Mouse (Mus musculus) A20 (cell line): Measurements from ENCODE around the gene Plek2.
"Not testable (repeated sequence)": the region's sequence is repeated elsewhere in the genome, so short reads cannot be mapped to it uniquely, and the experiment has no call there.

ENCODE experiments used
- DNase-seq: peaks from one replicate; pipeline ENCODE4 v3.0.0-alpha.2; 2011; ENCODE audit warnings: low read depth, low spot score

Gene Plek2

DNA sequence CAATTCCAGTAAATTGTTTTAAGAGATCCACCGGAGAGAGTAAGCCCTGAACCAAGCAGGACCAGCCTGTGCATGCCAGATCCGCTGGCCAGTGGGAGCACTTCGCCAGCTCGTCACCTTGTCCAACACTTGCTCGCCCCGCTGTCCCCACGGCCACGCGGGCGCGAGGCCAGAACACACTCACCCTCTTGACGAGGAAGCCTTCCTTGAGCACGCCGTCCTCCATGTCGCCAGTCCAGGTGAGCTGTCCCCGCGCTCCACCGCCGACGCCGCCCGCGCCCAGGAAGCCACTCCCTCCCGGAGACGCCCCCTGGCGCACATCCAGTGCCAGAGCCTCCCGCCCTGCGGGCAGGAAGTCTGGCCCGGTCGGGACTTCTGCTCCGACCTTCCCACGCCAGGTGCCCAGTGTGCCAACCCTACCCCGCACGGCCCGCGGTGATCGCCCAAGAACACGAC lies at the start of gene Plek2:
Gene Plek2, minus strand, starts transcription at position 258 of the 456 bp plus-strand sequence.
- peak; percentile 71 for DNase-seq

DNA sequence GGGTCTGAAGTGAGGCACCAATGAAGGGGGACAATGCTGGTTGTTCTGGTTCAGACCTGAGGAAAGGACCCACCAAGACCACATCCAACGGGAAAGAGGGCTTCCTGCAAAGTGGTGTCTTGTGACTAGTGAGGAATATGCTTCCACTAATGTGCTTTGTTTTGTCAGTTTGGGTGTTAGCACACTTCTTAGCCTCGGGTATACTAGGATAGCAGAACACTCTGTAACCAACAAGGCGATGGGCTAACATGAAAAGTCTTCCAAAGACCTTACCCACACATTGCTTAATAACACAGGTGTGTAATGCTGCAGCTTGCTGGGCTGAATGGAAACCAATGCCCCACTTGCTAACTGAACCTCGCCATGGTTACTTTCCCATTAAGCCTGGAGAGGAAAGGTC lies 49.6 kb upstream of the Plek2 start:
- DNase-seq: no peak

DNA sequence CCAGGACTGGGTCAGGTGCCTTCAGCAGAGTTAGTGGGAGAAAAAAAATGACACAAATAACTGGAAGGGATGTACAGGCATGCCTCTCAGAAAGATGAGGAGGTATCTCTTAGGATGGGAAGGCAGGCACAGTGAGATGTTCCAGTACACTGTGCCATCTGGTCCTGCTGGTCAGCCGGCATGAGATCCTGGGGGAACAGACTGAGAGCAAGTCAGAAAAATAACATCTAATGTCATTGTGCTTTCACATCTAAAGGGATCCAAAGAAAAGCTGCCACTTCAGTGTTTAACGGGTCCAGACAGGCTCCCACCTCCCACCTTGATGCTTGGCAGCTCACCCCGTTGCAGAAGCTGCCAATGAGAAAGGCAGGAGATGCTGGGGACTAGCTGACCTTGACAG lies 45.7 kb upstream of the Plek2 start:
- DNase-seq: no peak

DNA sequence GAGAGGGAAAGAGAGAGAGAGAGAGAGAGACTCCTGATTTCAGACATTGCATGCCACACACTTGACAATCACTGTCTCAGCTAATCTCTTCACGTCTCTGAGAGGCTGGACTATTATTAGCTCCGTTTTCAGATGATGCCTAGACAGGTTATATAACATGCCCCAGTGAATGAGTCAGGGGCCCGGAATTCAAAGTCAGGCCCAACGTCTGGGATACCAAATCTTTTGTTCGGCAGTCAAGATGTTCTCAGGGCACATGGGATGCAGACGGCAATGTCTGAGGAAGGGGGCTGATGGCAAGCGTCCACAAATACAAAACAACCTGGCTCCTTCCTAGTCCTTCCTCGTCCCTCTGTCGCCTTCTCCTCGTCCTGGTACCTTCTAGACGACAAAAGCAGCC lies 45.3 kb upstream of the Plek2 start:
- no peak for DNase-seq

DNA sequence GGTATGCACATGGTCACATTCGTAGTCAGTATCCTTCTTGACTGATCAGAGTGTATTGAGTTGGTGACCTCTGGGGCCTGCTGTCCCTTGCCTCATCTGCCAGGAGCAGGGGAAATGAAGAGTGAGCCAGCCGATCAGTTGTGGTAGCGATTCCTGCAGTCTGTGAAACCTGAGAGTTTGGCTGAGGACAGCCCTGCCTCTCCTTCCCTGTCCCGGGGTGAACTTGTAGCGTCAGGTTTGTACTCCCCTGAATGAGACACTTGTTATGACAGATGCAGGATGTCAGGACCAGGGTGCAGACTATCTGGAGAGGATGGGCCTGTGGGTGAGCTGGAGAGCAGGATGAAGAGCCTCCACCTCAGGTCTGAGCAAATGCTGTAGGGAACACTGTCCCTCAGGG lies 40.9 kb upstream of the Plek2 start:
- DNase-seq: no peak

DNA sequence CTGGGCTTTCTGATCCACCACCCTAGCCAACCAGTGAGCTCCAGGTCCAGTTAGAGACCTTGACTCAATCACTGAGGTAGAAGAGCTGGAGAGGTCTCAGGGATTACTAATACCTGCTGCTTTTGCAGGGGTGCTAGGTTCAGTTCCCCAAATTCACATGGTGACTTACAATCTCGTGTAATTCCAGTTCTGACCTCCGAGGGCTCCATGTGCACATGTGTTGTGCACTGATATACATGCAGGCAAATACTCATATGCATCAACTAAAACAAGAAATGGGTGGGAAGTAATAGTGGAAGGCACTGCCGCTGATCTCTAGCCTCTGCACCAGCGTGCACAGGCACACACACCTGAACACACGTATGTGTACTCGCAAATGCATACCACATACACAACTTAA lies 40.4 kb upstream of the Plek2 start:
- DNase-seq: peak; percentile 68

DNA sequence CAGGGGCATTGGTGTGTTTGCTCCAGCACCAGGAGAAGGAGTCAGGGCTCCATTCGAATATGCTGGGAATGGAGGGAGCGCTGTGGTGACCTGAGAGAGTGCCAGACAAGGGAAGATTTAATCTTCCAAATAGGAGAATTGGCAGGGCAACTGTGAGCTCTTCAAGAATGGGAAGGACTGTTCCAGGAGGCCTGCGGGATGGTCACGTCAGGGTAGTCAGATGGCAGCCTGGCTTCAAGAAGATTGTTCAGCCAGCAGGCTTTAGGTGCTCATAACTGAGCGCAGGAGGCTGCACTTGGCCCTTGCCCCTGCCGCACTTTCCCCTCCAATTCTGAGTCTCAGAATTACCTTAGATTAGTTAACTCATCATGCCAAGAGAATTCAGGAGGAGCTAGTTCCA lies 36.2 kb upstream of the Plek2 start:
- DNase-seq: no peak

DNA sequence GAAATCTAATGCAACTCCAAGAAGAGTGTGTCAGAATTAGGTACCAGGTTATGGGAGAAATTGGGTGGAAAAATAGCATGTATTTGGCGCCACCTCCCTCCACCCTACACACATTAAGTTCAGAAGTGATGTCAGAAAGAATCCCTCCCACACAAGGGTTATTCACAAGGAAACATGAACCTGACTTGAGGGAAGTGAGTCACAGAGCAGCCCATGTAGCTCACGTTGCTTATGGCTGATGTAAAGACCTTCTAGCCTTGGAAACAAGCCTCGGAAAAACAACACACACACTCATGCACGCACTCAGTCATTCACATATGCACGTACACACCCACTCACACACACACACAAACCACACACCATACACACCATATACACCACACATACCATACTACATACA lies 33.3 kb upstream of the Plek2 start:
- DNase-seq: no peak

DNA sequence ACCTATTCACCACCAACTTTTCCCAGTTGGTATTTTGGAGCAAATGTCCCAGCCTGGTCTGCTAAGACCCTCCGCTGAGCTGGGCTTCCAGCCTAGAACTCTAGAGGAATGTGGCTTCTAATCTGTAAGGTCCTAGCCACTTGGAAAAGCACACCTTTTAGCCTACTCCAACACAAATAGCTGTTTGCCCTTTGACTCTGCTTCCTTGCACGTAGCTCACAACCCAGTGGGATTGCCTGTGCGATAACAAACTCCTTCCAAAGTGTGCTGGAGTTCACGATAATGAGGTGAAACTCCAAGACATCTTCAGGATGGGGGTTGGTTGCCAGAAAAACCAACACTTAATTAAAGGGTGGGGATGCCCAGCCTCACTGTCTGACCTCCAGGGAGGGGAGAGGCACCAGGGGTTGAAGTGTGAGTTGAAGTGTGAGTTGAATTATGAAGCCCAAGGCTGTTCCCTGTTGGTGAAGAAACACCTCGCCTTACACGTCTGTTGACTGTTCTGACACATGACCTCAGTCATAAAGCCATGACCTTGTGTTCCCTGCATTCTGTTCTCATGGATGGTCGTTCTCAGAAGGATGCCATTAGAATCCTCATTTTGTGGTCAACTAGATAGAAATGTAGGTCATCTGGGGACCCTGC lies 32.8 kb upstream of the Plek2 start:
- DNase-seq: no peak

DNA sequence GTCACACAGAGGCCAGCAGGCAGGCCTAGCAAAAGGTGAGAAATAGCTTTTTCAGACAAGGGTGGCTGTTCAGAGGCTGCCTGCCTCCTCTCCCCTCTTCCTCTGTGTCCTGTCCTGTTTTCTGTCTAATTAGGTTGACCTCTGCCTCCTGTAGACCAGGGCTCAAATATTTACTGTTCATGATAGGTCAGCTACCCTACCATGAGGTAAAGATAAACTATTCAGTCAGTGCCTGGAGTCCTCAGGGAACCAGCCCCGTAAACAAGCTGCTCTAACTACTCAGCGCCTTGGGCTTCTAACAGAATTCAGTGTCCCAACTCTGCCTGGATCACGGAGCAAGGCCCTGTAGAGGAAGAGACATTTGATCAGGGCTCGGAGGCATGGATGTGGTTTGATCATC lies 29.7 kb upstream of the Plek2 start:
- DNase-seq: no peak

DNA sequence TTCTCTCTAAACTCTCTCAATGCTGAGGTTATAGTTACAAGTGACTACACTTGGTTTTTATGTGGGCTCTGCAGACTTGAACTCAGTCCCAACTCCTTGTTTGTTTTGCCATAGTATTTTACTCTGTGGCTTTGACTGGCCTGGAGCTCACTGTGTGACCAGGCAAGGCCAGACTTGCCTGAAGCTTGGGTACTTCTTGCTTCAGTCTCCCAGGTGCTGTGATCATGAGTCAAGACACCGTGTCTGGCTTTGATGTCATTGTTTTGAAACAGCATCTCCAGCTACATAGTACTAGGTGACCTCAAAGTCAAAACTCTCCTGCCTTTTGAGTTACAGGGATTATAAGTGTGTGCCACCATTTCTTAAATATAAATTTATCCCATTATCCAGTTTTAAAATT lies 23.1 kb upstream of the Plek2 start:
- no peak for DNase-seq

DNA sequence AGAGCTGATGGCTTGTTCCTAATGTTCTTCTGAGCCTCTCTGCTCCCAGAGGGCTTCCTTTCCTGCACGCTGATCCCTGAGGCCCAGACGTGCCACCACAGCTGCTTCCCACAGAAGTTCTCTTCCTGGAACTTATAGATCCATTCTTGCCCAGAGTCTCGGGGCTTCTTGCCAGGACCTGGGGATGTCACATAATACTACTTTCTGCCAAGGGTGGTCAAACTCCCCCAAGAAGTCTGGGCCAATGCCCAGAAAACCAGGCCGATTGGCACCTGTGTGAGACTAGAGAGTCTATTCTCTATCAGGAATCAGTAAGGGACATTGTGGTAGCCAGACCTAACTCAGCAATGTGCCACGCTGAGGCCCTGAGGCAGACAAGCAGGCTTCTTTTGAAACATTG lies 20.5 kb upstream of the Plek2 start:
- DNase-seq: no peak

DNA sequence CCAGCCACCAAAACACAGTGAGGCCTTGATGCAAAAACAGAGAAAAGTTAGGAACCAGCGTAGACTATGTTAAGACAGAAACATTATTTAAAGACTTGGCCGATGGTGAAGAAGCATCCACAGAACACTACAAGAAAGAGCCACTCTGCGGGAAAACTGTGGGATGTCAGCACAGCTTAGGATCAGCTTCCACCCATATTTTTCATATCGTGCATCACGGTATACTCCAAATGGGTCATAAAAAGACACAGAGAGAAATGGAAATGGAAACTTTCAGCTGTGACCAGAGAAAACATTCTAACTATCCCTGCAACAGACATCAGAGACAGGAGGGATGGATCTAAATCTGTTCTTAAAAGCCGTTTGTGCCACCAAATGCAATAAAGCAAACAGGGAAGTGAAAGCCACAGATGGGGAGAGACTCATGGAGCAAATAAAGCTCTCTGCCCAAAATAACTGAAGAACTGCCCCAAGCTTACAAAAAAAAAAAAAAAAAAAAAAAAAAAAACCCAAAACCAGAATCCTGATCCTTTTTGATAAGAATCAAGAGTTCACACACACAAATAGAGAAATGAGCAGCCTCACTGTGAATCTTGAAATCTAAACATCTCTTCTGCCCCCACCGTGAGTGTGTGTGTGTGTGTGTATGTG lies 16.9 kb upstream of the Plek2 start:
- DNase-seq: peak; percentile 88

DNA sequence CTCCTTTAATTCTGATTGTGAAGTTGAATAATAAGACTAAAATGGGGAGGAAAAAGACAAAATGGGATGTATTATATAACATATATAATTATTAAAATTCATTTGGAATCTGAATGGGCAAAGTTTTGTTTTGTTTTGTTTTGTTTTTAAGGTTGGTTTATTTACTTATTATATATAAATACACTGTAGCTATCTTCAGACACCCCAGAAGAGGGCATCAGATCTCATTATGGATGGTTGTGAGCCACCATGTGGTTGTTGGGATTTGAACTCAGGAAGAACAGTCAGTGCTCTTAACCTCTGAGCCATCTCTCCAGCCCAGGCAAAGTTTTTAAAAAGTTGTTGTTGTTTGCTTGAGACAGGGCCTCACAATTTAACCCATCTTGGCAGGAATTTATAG lies 16.2 kb upstream of the Plek2 start:
- not testable (repeated sequence) for DNase-seq

DNA sequence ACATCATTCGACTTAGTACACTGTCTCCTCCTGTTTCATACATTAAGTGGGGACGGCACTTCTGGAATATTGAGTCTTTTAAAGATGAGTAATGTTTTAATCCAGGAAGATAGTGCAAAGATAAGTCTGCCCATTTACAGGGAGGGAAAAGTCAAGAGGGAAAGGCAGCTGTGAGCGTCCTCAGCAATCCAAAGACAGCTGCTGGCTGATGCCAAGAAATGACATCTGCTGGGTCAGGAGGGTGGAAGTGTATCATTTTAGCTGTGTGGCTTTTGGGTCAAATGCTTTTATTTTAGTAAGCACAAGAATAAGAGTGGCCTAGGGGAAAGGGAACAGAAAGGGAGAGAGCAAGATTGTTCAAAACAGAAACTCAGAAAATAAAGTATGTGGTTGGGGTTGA lies 15.3 kb upstream of the Plek2 start:
- DNase-seq: peak; percentile 59

DNA sequence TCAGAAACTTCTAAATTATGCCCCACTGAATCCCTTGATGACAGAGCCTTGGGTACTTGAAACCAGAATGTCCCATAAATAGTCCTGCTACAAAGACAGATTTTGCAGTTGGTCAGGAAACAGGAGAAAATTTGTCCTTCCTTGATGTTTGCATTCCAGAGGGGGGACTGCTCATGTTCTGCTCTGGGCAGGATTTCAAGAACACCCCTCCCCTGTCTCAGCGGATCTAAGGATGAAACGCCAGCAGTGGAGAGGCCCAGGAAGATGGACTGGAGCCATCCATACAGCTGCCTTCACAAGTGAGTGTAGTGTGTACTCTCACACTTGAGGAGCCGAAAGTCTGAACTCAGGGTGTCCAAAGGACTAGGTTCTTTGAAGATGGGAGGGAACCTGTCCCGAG lies 14.7 kb upstream of the Plek2 start:
- DNase-seq: peak; percentile 21

DNA sequence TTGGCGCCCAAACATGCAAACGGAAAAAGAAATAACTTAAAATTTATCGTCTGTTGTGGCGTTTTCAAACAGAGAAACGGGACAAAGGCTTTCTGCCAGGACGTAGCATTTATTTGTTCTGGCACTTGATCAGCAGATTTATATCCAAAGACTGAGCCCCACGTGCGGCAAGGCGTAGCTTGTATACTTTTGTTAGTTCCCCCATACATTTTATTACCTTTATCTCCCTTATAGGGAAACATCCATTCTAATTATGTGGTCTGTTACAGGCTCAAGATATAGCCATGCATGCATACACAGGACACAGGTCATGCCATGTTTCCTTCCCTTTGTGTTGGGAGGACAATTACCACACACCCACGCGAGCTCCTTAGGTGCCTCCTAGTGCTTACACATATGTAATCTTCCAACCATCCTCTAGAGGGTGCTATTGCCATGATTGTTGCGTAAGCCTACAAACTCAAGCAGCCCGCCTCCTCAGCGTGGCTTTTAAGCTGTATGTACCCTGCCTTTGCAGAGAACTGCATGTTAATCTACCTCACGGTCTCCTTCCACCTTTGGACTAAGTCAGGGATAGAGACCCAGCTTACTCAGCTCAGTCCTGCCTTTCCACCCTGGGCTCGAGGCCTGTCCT lies 12.4 kb upstream of the Plek2 start:
- DNase-seq: peak; percentile 86

DNA sequence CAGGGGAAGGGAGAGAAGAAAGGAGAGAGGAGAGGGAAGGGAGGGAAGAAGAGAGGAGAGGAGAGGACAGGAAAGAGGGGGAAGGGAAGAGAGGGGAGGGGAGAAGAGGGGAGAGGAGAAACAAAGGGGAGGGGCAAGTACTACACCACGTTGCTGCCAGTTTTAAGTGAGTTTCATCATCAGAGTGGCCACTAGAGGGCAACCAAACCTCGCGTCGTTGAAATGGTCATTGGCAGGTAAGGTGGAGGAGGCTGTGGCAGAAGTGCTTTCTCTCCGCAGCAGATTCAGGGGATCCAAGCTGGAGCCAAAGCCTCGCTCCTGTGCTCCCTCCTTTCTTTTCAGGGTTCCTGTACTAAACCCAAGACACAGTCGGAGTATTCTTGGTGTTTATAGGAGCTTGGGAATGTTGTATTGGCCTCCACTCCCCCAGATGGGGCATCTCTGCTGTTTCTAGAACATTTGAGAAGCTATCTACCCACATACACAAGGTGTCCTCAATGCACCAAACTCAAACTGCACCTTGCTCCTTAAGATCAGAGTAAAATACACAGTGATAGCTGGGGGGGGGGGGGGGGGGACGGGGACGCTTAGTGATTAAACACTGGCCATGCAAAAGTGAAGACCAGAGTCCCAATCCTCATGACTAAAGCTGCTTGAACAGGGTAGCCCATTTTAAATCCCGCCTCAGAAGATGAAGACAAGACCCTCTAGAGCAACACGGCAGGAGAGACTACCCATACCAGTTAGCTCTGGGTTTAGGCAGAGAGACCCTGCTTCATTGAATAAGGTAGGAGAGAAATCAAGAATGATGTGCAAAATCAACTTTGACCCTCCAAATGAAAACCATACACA lies 11.7 kb upstream of the Plek2 start:
- peak; percentile 94 for DNase-seq

DNA sequence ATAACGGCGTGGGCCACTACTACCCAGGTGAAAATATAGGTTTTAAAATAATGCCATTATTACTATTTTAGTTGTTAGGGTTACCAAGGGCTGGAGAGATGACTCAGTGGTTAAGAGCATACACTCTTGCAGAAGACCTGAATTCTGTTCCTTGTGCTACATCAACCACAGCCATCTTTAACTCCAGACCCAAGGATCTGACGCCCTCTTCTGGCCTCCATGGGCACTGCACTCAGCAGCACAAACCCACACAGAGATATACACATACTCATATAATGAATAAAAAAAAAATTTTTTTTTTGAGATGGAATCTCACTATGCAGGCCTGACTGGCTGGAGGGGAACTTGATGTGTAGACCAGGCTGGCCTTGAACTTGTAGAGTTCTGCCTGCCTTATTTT lies 9.5 kb upstream of the Plek2 start:
- DNase-seq: peak; percentile 24

DNA sequence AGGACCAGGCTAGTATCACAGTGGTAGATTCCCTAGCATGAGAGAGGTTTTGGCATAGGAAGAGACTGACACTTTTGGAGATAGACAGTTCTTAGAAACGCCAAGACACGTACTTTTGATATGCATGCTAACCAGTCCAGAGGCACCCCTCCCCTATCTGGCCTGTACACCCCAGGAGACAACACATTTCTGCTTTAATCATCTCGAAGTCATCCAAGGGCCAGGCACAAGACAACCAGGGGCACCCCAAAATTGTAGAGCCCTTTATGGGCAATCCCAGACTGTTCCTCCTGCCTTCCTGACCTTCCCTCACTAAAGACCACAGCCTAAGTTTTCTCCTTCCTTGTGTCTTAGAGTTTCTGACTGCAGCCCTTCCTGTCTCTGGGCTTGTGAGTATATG lies 8.8 kb upstream of the Plek2 start:
- DNase-seq: no peak

DNA sequence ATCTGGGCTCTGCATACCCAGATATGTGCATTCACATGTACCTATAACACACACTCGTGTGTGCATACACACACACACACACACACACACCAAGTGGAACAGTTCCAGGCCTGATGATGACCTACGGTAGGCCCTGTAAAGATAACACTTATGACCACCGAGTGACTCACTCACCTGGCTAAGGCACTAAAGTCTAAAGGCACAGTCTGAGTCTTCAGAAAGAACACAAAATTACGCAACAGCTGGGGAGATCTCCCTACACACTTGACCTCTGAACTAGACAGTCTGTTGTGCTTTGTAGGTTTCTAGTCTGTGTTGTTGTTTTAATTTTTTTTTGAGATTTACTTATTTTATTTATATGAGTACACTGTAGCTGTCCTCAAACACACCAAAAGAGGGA lies 7.7 kb upstream of the Plek2 start:
- no peak for DNase-seq

DNA sequence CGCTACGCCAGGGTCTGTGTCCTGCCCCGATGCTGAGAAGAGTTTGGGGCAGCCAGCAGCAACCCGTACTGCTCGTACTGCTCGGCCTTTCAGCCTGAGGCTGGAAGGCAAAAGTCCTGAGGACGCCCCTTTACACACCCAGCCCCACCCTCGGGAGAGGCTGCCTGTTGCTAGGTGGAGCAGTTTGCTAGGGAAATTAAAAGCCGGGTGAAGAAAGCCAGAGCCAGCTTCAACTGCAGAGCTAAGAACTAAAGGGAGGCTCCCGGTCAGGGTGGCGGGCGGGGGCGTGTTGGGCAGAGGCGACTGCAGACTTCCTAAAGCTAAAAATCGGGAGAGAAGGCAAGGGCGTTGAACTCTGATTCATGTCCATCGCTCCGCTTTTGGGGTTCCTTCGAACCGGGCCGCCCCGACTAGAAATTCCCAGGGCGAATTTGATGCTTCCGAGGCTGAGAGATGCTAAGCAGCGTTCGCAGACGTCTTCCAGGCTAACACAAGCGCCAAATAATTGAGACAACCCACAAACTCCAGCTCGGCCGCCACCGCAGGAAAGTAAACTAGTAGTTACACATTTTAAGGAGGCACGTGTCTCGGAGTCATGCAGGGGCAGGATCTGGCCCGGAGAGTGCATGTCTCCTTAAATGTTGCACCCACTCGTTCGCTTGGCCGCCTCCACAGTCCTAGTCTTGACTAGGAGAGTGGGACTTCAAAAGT lies 5.1 kb upstream of the Plek2 start:
- no peak for DNase-seq
